Mouse (Mus musculus): ENCODE measurements around the gene Gm45837. TPM values are rescaled to one million over a fixed set of nuclear protein-coding genes. Genes with fewer than 3 reads are reported as not detected.

Gm45837 gene
- polyA plus RNA-seq, 1 experiment from 2014 or later: not detected

DNA sequence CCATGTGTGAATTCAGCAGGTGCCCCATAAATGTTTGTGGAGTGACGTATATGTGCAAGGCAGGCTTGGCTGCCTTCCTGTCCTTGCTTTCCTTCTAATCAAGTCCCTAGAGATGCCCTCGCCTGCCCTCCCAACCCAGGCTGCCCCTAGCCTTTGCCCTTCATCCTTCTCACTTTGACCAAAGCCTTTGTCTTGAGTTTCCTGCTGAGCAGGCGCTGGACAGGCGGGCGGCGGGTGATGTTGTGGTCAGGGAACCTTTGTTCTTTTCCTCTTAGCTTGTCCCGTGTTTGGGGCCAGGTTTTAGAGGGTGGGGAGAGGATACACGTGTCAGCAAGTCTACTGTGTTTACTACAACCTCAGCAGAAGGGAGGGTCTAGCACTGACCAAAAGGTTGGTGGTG lies 43.0 kb downstream of the Gm45837 start:
- peaks cover 82% of the 10 kb centered on the region for H3K27me3 ChIP-seq (replicated peaks; ENCODE audit: low read depth, poor library complexity, severe bottlenecking)
- peaks cover 40% of the 10 kb centered on the region for H3K4me1 ChIP-seq
- no peak for DNase-seq (ENCODE audit: low spot score)
- 15% methylated on average over 8 of the region's 8 CpGs for WGBS
- H3K27ac ChIP-seq (replicated peaks): no peak overlapping the region
- no peaks in the 10 kb centered on the region for H3K36me3 ChIP-seq (replicated peaks)
- no peaks in the 10 kb centered on the region for H3K9me3 ChIP-seq
- no peak overlapping the region for H3K4me3 ChIP-seq

- H3K4me3 ChIP-seq: no peak overlapping the region
- no peaks in the 10 kb centered on the region for H3K9me3 ChIP-seq
- 89% methylated on average over 9 of the region's 9 CpGs for WGBS
- peaks cover 43% of the 10 kb centered on the region for H3K4me1 ChIP-seq
- no peaks in the 10 kb centered on the region for H3K36me3 ChIP-seq (replicated peaks)
- H3K27me3 ChIP-seq (replicated peaks; ENCODE audit: low read depth, poor library complexity, severe bottlenecking): peaks cover 82% of the 10 kb centered on the region
- no peak overlapping the region for H3K27ac ChIP-seq (replicated peaks)
- no peak for DNase-seq (ENCODE audit: low spot score)
Observed at GRCm38 (mm10) chr7:101454479-101454878, 43.8 kb downstream of the Gm45837 start.

- Histone ChIP-seq H3K9me3 (no peaks in the 10 kb centered on the region), H3K4me1 (peaks cover 49% of the 10 kb centered on the region), H3K27ac (replicated peaks) (no peak overlapping the region), H3K36me3 (replicated peaks) (no peaks in the 10 kb centered on the region), H3K27me3 (replicated peaks; ENCODE audit: low read depth, poor library complexity, severe bottlenecking) (peaks cover 76% of the 10 kb centered on the region), H3K4me3 (no peak overlapping the region)
- DNase-seq (ENCODE audit: low spot score): no peak
- 81% methylated on average over 6 of the region's 6 CpGs for WGBS
Observed at GRCm38 (mm10) chr7:101455141-101455540, 44.5 kb downstream of the Gm45837 start.

GRCm38 (mm10) chr7:101456318-101456717 lies 45.6 kb downstream of the Gm45837 start:
- WGBS: 69% methylated on average over 4 of the region's 4 CpGs
- no peaks in the 10 kb centered on the region for H3K9me3 ChIP-seq
- no peak for DNase-seq (ENCODE audit: low spot score)
- H3K4me1 ChIP-seq: peaks cover 47% of the 10 kb centered on the region
- H3K27me3 ChIP-seq (replicated peaks; ENCODE audit: low read depth, poor library complexity, severe bottlenecking): peaks cover 68% of the 10 kb centered on the region
- H3K36me3 ChIP-seq (replicated peaks): no peaks in the 10 kb centered on the region
- H3K27ac ChIP-seq (replicated peaks): no peak overlapping the region; the same call in 1 of the 2 replicates
- H3K4me3 ChIP-seq: no peak overlapping the region

- Histone ChIP-seq H3K4me1 (peaks cover 44% of the 10 kb centered on the region), H3K36me3 (replicated peaks) (no peaks in the 10 kb centered on the region), H3K4me3 (no peak overlapping the region), H3K27me3 (replicated peaks; ENCODE audit: low read depth, poor library complexity, severe bottlenecking) (peaks cover 63% of the 10 kb centered on the region), H3K27ac (replicated peaks) (no peak overlapping the region), H3K9me3 (no peaks in the 10 kb centered on the region)
- WGBS: 26% methylated on average over 5 of the region's 5 CpGs
- no peak for DNase-seq (ENCODE audit: low spot score)
Observed at GRCm38 (mm10) chr7:101456789-101457188, 46.1 kb downstream of the Gm45837 start.

DNA sequence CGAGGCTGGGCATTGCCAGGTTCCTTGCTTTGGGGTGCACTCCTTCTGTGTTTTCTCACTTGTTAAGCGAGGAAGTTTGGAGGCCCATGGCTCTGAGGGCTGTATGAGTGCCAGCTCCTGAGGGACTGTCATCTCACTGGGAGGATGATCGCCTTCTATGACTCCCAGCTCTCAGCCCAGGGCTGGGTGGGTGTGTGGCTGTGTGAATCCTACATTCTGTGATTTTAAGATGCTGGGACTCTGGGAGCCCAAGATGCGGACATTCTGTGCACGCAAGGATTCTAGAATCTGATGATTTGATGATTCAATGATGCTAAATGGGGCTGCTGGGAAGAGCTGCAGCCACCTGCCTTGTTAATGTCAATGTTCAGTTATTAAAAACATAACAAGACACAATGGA lies 46.6 kb downstream of the Gm45837 start:
- no peak overlapping the region for H3K27ac ChIP-seq (replicated peaks)
- H3K4me1 ChIP-seq: peaks cover 45% of the 10 kb centered on the region
- no peak overlapping the region for H3K4me3 ChIP-seq
- no peak for DNase-seq (ENCODE audit: low spot score)
- no peaks in the 10 kb centered on the region for H3K9me3 ChIP-seq
- peaks cover 58% of the 10 kb centered on the region for H3K27me3 ChIP-seq (replicated peaks; ENCODE audit: low read depth, poor library complexity, severe bottlenecking)
- 77% methylated on average over 5 of the region's 5 CpGs for WGBS
- H3K36me3 ChIP-seq (replicated peaks): no peaks in the 10 kb centered on the region

DNA sequence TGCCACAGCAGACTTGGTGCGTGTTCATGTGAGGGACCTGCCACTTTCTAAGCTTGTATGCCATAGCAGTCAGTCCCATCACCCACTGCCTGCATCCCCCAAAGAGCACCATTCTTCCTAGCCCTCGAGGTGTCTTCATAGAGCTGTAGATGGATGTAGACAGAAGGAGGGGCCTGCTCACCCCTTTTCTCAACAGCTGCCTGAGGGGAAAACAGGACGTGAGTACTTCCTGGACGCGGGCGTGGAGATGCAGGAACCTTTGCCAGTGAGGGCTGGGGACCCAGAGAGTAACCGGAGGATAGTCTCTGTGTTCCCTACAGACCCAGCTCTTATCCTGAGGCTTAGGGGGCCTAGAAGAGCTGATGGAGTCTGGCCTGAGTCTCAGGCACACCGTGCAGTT lies 47.1 kb downstream of the Gm45837 start:
- Histone ChIP-seq H3K9me3 (no peaks in the 10 kb centered on the region), H3K27me3 (replicated peaks; ENCODE audit: low read depth, poor library complexity, severe bottlenecking) (peaks cover 53% of the 10 kb centered on the region), H3K4me3 (no peak overlapping the region), H3K4me1 (peaks cover 50% of the 10 kb centered on the region), H3K36me3 (replicated peaks) (no peaks in the 10 kb centered on the region), H3K27ac (replicated peaks) (no peak overlapping the region)
- DNase-seq (ENCODE audit: low spot score): no peak
- 59% methylated on average over 8 of the region's 8 CpGs for WGBS

- H3K4me1 ChIP-seq: peaks cover 53% of the 10 kb centered on the region
Observed at GRCm38 (mm10) chr7:101458278-101458781, 47.6 kb downstream of the Gm45837 start.

GRCm38 (mm10) chr7:101459305-101459813 lies 48.7 kb downstream of the Gm45837 start:
- no peak for DNase-seq (ENCODE audit: low spot score)
- peaks cover 37% of the 10 kb centered on the region for H3K27me3 ChIP-seq (replicated peaks; ENCODE audit: low read depth, poor library complexity, severe bottlenecking)
- peaks cover 50% of the 10 kb centered on the region for H3K4me1 ChIP-seq
- WGBS: 77% methylated on average over 9 of the region's 9 CpGs
- H3K4me3 ChIP-seq: no peak overlapping the region
- H3K36me3 ChIP-seq (replicated peaks): no peaks in the 10 kb centered on the region
- H3K9me3 ChIP-seq: no peaks in the 10 kb centered on the region
- H3K27ac ChIP-seq (replicated peaks): no peak overlapping the region

More at GRCm38 (mm10) chr7:101458278-101458781, 47.6 kb downstream of the Gm45837 start:
- peaks cover 48% of the 10 kb centered on the region for H3K27me3 ChIP-seq (replicated peaks; ENCODE audit: low read depth, poor library complexity, severe bottlenecking)
- no peaks in the 10 kb centered on the region for H3K9me3 ChIP-seq
- no peak for DNase-seq (ENCODE audit: low spot score)
- H3K27ac ChIP-seq (replicated peaks): no peak overlapping the region
- H3K4me3 ChIP-seq: no peak overlapping the region
- H3K36me3 ChIP-seq (replicated peaks): no peaks in the 10 kb centered on the region
- WGBS: 74% methylated on average over 4 of the region's 4 CpGs

DNA sequence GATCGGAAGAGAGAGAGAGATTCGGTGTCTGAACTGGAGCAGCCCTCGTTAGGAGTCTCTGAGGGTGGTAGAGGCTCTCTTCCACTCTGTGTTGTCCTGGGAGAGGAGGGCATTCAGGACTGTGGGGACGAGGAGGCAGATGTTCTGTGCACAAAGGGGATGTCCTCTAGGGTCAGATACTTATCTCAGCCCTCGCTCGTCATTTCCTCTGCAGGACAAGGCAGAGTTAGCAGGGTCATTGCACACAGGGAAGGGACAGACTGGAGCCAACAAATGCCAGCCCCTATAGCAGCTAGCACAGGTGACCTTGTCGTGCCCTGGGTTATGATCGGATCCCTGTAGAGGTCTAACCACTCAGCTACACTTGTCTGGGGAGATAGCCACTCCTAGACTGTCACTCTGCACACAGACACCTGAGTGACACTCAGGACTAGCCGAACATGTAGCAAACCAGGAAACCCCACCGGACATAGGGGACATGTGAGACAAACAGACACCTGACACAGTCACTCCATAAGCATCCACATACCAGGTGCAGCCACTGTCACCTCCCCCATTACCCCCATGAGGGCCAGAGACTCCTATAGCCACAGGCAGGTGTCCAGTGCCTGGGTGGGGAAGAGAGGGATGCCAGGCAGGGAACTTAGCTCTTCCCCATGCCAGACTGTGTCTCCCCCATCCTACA lies 49.4 kb downstream of the Gm45837 start:
- no peak for DNase-seq (ENCODE audit: low spot score)
- no peak overlapping the region for H3K4me3 ChIP-seq
- no peaks in the 10 kb centered on the region for H3K36me3 ChIP-seq (replicated peaks)
- WGBS: 60% methylated on average over 10 of the region's 10 CpGs
- H3K27ac ChIP-seq (replicated peaks): no peak overlapping the region
- H3K4me1 ChIP-seq: peaks cover 54% of the 10 kb centered on the region
- H3K27me3 ChIP-seq (replicated peaks; ENCODE audit: low read depth, poor library complexity, severe bottlenecking): peaks cover 30% of the 10 kb centered on the region
- H3K9me3 ChIP-seq: no peaks in the 10 kb centered on the region

DNA sequence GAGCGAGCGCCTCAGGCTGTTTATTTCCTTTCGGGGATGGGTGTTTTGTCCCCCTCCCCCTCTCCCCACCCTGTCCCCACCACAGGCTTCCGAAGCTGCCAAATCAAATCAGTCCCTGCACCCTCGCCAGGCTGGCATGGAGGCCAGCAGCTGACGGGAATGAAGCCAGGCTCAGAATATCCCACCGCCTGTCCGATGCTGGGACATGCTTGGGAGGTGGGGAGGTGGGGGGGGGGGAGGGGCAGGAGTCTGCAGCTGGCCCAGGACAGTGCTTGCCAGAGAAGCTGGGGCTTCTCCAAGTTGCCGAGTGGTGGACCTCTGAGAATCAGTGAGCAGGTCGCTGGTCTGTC lies 49.9 kb downstream of the Gm45837 start:
- Histone ChIP-seq H3K36me3 (replicated peaks) (no peaks in the 10 kb centered on the region), H3K27ac (replicated peaks) (no peak overlapping the region), H3K4me1 (peaks cover 57% of the 10 kb centered on the region), H3K9me3 (no peaks in the 10 kb centered on the region), H3K27me3 (replicated peaks; ENCODE audit: low read depth, poor library complexity, severe bottlenecking) (peaks cover 25% of the 10 kb centered on the region), H3K4me3 (no peak overlapping the region)
- no peak for DNase-seq (ENCODE audit: low spot score)
- WGBS: 50% methylated on average over 10 of the region's 10 CpGs

GRCm38 (mm10) chr7:101461571-101461970 lies 50.9 kb downstream of the Gm45837 start:
- no peak for DNase-seq (ENCODE audit: low spot score)
- WGBS: 85% methylated on average over 11 of the region's 11 CpGs
- H3K27me3 ChIP-seq (replicated peaks; ENCODE audit: low read depth, poor library complexity, severe bottlenecking): peaks cover 16% of the 10 kb centered on the region; the same call in 1 of the 2 replicates
- H3K27ac ChIP-seq (replicated peaks): no peak overlapping the region
- H3K9me3 ChIP-seq: no peaks in the 10 kb centered on the region
- H3K36me3 ChIP-seq (replicated peaks): no peaks in the 10 kb centered on the region
- H3K4me1 ChIP-seq: peaks cover 61% of the 10 kb centered on the region
- no peak overlapping the region for H3K4me3 ChIP-seq
